Mouse (Mus musculus) heart, adult 2 months (tissue): ENCODE data around the gene Pak6. TPM values are rescaled to one million over a fixed set of nuclear protein-coding genes. Genes with fewer than 3 reads are reported as not detected.

Source experiments
- DNase-seq, 2 experiments: peaks; one replicate each; pipeline ENCODE4 v3.0.0; 2021
- H3K27ac ChIP-seq: fragments of 200-600 bp; 2 replicates; pipeline ENCODE4 v1.8.1; 2022
- H3K27me3 ChIP-seq: fragments of 200-500 bp; 2 replicates; pipeline ENCODE4 v1.6.1; 2012; ENCODE audit warnings: mild to moderate bottlenecking, low read length, inconsistent platforms, mixed read lengths; ENCODE audit not compliant: control insufficient read depth, insufficient read depth
- H3K36me3 ChIP-seq: fragments of 200-500 bp; 2 replicates; pipeline ENCODE4 v1.6.1; 2012; ENCODE audit warnings: low read length, inconsistent platforms; ENCODE audit not compliant: control insufficient read depth, insufficient read depth
- H3K4me1 ChIP-seq: fragments of 200-500 bp; 2 replicates; pipeline ENCODE4 v1.6.1; 2011; ENCODE audit warnings: low read length; ENCODE audit not compliant: control insufficient read depth, insufficient read depth
- H3K4me3 ChIP-seq: fragments of 200-600 bp; 2 replicates; pipeline ENCODE4 v1.8.1; 2022
- H3K79me2 ChIP-seq: fragments of 200-500 bp; replicated peaks from 2 replicates; pipeline ENCODE4 v1.6.1; 2012; ENCODE audit warnings: mild to moderate bottlenecking, inconsistent platforms, low read length, moderate library complexity, mixed read lengths; ENCODE audit not compliant: control insufficient read depth, insufficient read depth
- H3K9ac ChIP-seq: fragments of 200-500 bp; 2 replicates; pipeline ENCODE4 v1.6.1; 2012; ENCODE audit warnings: low read depth, mild to moderate bottlenecking, control low read depth, inconsistent platforms, low read length, mixed read lengths
- CTCF ChIP-seq: fragments of 200-600 bp; IDR thresholded peaks from 2 replicates; pipeline ENCODE4 v1.8.1; 2022; ENCODE audit warnings: antibody characterized with exemption, mild to moderate bottlenecking, moderate library complexity
- EP300 ChIP-seq: fragments of 200-500 bp; IDR thresholded peaks from 2 replicates; pipeline ENCODE4 v1.6.1; 2011; ENCODE audit warnings: low read depth, low read length, control low read depth; ENCODE audit not compliant: insufficient read depth
- POLR2A ChIP-seq: fragments of 200-500 bp; IDR thresholded peaks from 2 replicates; pipeline ENCODE4 v1.6.1; 2011; ENCODE audit warnings: mild to moderate bottlenecking, low read depth, low read length, control low read depth; ENCODE audit not compliant: insufficient read depth
- WGBS: fragments of 180-500 bp; shearing (Covaris S2); methylation state at CpG from one replicate; pipeline ENCODE4 v1.1.7; 2018; 5-methylcytosine and 5-hydroxymethylcytosine counted together
- intact Hi-C: fragments of 180-260 bp; cut with DNase I; formaldehyde crosslinking; loops from one replicate; pipeline ENCODE4 v1.15.1; 2025
- polyA plus RNA-seq: library from polyadenylated mRNA; depleted of rRNA; stranded (reverse); fragments of >200 nt; gene quantifications from 2 replicates; pipeline ENCODE4 v1.2.3, GENCODE M21; 2012
- total RNA-seq, 2 experiments: library from RNA; stranded (reverse); gene quantifications; 2 replicates each; pipeline ENCODE4 v1.2.3; 2021

The Pak6 gene
- total and polyA plus RNA-seq, 3 experiments, result 6.1 to 11.1 (median 8.1) TPM

- no peaks in the 10 kb centered on the region for H3K36me3 ChIP-seq
- H3K27ac ChIP-seq, result no peak overlapping the region
- H3K4me3 ChIP-seq, result no peak overlapping the region
- H3K9ac ChIP-seq, result no peak overlapping the region
- peak in 1 of 2 experiments; percentile 7 for DNase-seq
- TF ChIP-seq CTCF, result no peak
- no peaks in the 10 kb centered on the region for H3K27me3 ChIP-seq
- 52% methylated on average over 5 of the region's 5 CpGs for WGBS
- no peaks in the 10 kb centered on the region for H3K4me1 ChIP-seq
- H3K79me2 ChIP-seq, result no peaks in the 10 kb centered on the region
- intact Hi-C loops, result no loop called here
Observed at GRCm38 (mm10) chr2:118733341-118733740, 70.2 kb downstream of the Pak6 start.

GRCm38 (mm10) chr2:118740341-118740740 lies 77.2 kb downstream of the Pak6 start:
- 10% methylated on average over 3 of the region's 3 CpGs for WGBS
- TF ChIP-seq CTCF, result no peak
- no peak for TF ChIP-seq EP300
- TF ChIP-seq POLR2A, result no peak
- no peaks in the 10 kb centered on the region for H3K27me3 ChIP-seq
- intact Hi-C loops, result loop anchor here (10.0 kb wide), 1 partner anchor 256 kb away; no protein-coding TSS in a partner anchor
- peaks cover 4% of the 10 kb centered on the region for H3K4me1 ChIP-seq
- no peak overlapping the region for H3K4me3 ChIP-seq
- no peaks in the 10 kb centered on the region for H3K79me2 ChIP-seq
- H3K27ac ChIP-seq, result no peak overlapping the region
- H3K9ac ChIP-seq, result no peak overlapping the region
- no peaks in the 10 kb centered on the region for H3K36me3 ChIP-seq
- no peak for DNase-seq

GRCm38 (mm10) chr2:118741183-118741582 lies 78.1 kb downstream of the Pak6 start:
- intact Hi-C loops, result loop anchor here (10.0 kb wide), 1 partner anchor 256 kb away; no protein-coding TSS in a partner anchor
- Histone ChIP-seq H3K27ac (no peak overlapping the region), H3K4me3 (no peak overlapping the region), H3K79me2 (no peaks in the 10 kb centered on the region), H3K9ac (no peak overlapping the region), H3K36me3 (no peaks in the 10 kb centered on the region), H3K27me3 (no peaks in the 10 kb centered on the region), H3K4me1 (peaks cover 4% of the 10 kb centered on the region)
- TF ChIP-seq CTCF, result no peak
- no peak for TF ChIP-seq POLR2A
- no peak for TF ChIP-seq EP300
- WGBS, result 55% methylated on average over 9 of the region's 9 CpGs
- DNase-seq, result no peak

- H3K4me1 ChIP-seq, result peaks cover 6% of the 10 kb centered on the region
- TF ChIP-seq EP300 (peak; percentile 58; the same call in 1 of the 2 replicates), POLR2A (no peak), CTCF (peak; percentile 96)
- 0 out of 2 replicates have a peak, but pooled peaks cover under 1% of the 10 kb centered on the region for H3K36me3 ChIP-seq
- no peaks in the 10 kb centered on the region for H3K79me2 ChIP-seq
- H3K27me3 ChIP-seq, result no peaks in the 10 kb centered on the region
- intact Hi-C loops, result loop anchor here (1.0 to 10.0 kb wide), 3 partner anchors 36 to 259 kb away; partner anchors contain the start of gene Disp2
- WGBS, result 27% methylated on average over 8 of the region's 8 CpGs
- H3K27ac ChIP-seq, result no peak overlapping the region
- no peak overlapping the region for H3K4me3 ChIP-seq
- DNase-seq, result peak in 1 of 2 experiments; percentile 29
- no peak overlapping the region for H3K9ac ChIP-seq
Observed at GRCm38 (mm10) chr2:118743261-118743943, 80.3 kb downstream of the Pak6 start.

- no peak for TF ChIP-seq EP300
- no peak for TF ChIP-seq CTCF
- TF ChIP-seq POLR2A, result no peak
- WGBS, result 43% methylated on average over 7 of the region's 7 CpGs
- H3K4me3 ChIP-seq, result peak overlapping the region; percentile 90
Observed at GRCm38 (mm10) chr2:118744621-118745020, 81.5 kb downstream of the Pak6 start.

GRCm38 (mm10) chr2:118745232-118745884 lies 82.3 kb downstream of the Pak6 start, which contains the start of gene Inafm2:
Inafm2 (plus strand) TSS chr2:118745758.
- 0 out of 2 replicates have a peak, but pooled peaks cover 2% of the 10 kb centered on the region for H3K36me3 ChIP-seq
- H3K79me2 ChIP-seq, result no peaks in the 10 kb centered on the region
- peak within 1 kb of the TSS; percentile 90 for H3K4me3 ChIP-seq
- 8% methylated on average over 57 of the region's 57 CpGs for WGBS
- TF ChIP-seq EP300, result no peak
- peak; percentile 31; the same call in 1 of the 2 replicates for TF ChIP-seq POLR2A
- H3K9ac ChIP-seq, result peak within 1 kb of the TSS; percentile 79
- peaks cover 10% of the 10 kb centered on the region for H3K4me1 ChIP-seq
- peak; percentile 96 to 97 for DNase-seq
- no peaks in the 10 kb centered on the region for H3K27me3 ChIP-seq
- peak within 1 kb of the TSS; percentile 83 for H3K27ac ChIP-seq
- intact Hi-C loops, result loop anchor here (5.0 to 10.0 kb wide), 4 partner anchors 43 to 802 kb away; partner anchors contain the start of genes Ankrd63, Chp1, Exd1 and Ivd

More at GRCm38 (mm10) chr2:118744621-118745020, 81.5 kb downstream of the Pak6 start:
- Histone ChIP-seq H3K27me3 (no peaks in the 10 kb centered on the region), H3K36me3 (0 out of 2 replicates have a peak, but pooled peaks cover 2% of the 10 kb centered on the region), H3K4me1 (peaks cover 9% of the 10 kb centered on the region), H3K9ac (no peak overlapping the region), H3K27ac (no peak overlapping the region), H3K79me2 (no peaks in the 10 kb centered on the region)
- no peak for DNase-seq
- intact Hi-C loops, result loop anchor here (5.0 to 10.0 kb wide), 4 partner anchors 42 to 803 kb away; partner anchors contain the start of genes Ankrd63, Chp1, Exd1 and Ivd
